Mouse (Mus musculus): ENCODE measurements at regions not wholly inside any gene's neighbourhood (a gene's known extent, or its start where the extent isn't known, plus 50 kb on each side); places are given as distances from the start of the nearest gene placed in this dataset.

- no peak for TF ChIP-seq CTCF (IDR thresholded peaks at IDR 0.05; ENCODE audit: extremely low read depth, insufficient read length, insufficient replicate concordance, low read depth, low read length)
- TF ChIP-seq POLR2A (IDR thresholded peaks at IDR 0.05; ENCODE audit: low read depth, low read length): no peak
These were observed 106.1 kb upstream of the Lhx5 start for GRCm38 (mm10) chr5:120325386-120325910.

Measured in small intestine, adult 2 months (tissue).